Mouse (Mus musculus) myocyte (in vitro differentiated cells): ENCODE measurements around the gene Dock2.

Experiments used
- POLR2A ChIP-seq: IDR thresholded peaks from one replicate; pipeline ENCODE4 v1.6.1; 2011; ENCODE audit warnings: low read depth, mild to moderate bottlenecking, control low read depth, moderate library complexity; ENCODE audit not compliant: insufficient read length
- TCF3 ChIP-seq: IDR thresholded peaks from one replicate; pipeline ENCODE4 v1.6.1; 2011; ENCODE audit warnings: low read depth, control low read depth; ENCODE audit not compliant: insufficient read length

- TF ChIP-seq POLR2A (no peak), TCF3 (no peak)
Measured at GRCm38 (mm10) chr11:34769396-34769795, 14.3 kb downstream of the Dock2 start.
